Mouse (Mus musculus): ENCODE results near the gene Olfr877. TPM values are rescaled to one million over a fixed set of nuclear protein-coding genes. Genes with fewer than 3 reads are reported as not detected.

Olfr877 gene
- 0.20 TPM for polyA plus RNA-seq (2014; fragmentation: Illumina TruSeq; extraction: RNeasy Lipid Tissue Mini Kit (QIAGEN cat#74804))

GRCm38 (mm10) chr9:37853969-37854368 lies at the start of gene Olfr877:
Gene Olfr877, plus strand, starts transcription at chr9:37854269.

DNA sequence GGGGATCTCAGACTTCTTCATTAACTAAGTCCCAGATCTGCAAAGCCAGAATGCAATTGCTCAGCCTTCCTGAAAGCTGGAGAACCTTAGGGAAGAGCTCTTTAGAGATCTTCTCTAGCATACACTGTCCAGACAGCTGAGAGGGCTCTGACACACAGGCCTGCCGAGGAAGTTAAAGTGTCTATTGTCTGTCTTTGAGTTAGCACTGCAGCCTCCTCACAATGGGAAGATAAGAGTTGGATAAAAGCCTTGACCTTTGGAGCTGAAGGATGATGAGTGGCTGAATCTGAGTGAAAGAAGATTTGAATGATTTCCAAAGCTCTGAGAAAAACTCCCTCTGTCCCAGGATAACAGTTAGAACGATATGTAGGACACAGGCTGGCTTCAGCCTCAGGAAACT lies 42.6 kb downstream of the Olfr877 start, which contains the start of gene Olfr145:
Olfr145 (plus strand) TSS at position 64 of the 400 bp plus-strand sequence.

Other genes with a start within 250 kb of the Olfr877 start
- gene Spa17, start 240.5 kb upstream of the Olfr877 start, polyA plus RNA-seq (2014; fragmentation: Illumina TruSeq; extraction: RNeasy Lipid Tissue Mini Kit (QIAGEN cat#74804)) = 43.1 TPM
- 28.8 TPM for gene Tbrg1, start 197.0 kb upstream of the Olfr877 start, polyA plus RNA-seq (2014; fragmentation: Illumina TruSeq; extraction: RNeasy Lipid Tissue Mini Kit (QIAGEN cat#74804))
- gene Panx3, start 185.0 kb upstream of the Olfr877 start, polyA plus RNA-seq (2014; fragmentation: Illumina TruSeq; extraction: RNeasy Lipid Tissue Mini Kit (QIAGEN cat#74804)) = not detected
- gene Olfr160, start 138.0 kb upstream of the Olfr877 start, polyA plus RNA-seq (2014; fragmentation: Illumina TruSeq; extraction: RNeasy Lipid Tissue Mini Kit (QIAGEN cat#74804)) = not detected
- not detected for gene Olfr874, start 109.2 kb upstream of the Olfr877 start, polyA plus RNA-seq (2014; fragmentation: Illumina TruSeq; extraction: RNeasy Lipid Tissue Mini Kit (QIAGEN cat#74804))
- gene Olfr875, start 82.4 kb upstream of the Olfr877 start, polyA plus RNA-seq (2014; fragmentation: Illumina TruSeq; extraction: RNeasy Lipid Tissue Mini Kit (QIAGEN cat#74804)) = not detected
- gene Olfr876, start 51.2 kb upstream of the Olfr877 start, polyA plus RNA-seq (2014; fragmentation: Illumina TruSeq; extraction: RNeasy Lipid Tissue Mini Kit (QIAGEN cat#74804)) = not detected
- gene Olfr145, start 42.5 kb downstream of the Olfr877 start, polyA plus RNA-seq (2014; fragmentation: Illumina TruSeq; extraction: RNeasy Lipid Tissue Mini Kit (QIAGEN cat#74804)) = not detected
- 0.51 TPM for gene Olfr878, start 63.6 kb downstream of the Olfr877 start, polyA plus RNA-seq (2014; fragmentation: Illumina TruSeq; extraction: RNeasy Lipid Tissue Mini Kit (QIAGEN cat#74804))
- not detected for gene Olfr881, start 137.6 kb downstream of the Olfr877 start, polyA plus RNA-seq (2014; fragmentation: Illumina TruSeq; extraction: RNeasy Lipid Tissue Mini Kit (QIAGEN cat#74804))
- not detected for gene Olfr883, start 171.5 kb downstream of the Olfr877 start, polyA plus RNA-seq (2014; fragmentation: Illumina TruSeq; extraction: RNeasy Lipid Tissue Mini Kit (QIAGEN cat#74804))
- not detected for gene Olfr884, start 192.3 kb downstream of the Olfr877 start, polyA plus RNA-seq (2014; fragmentation: Illumina TruSeq; extraction: RNeasy Lipid Tissue Mini Kit (QIAGEN cat#74804))
- not detected for gene Olfr885, start 207.1 kb downstream of the Olfr877 start, polyA plus RNA-seq (2014; fragmentation: Illumina TruSeq; extraction: RNeasy Lipid Tissue Mini Kit (QIAGEN cat#74804))
- not detected for gene Olfr887, start 229.8 kb downstream of the Olfr877 start, polyA plus RNA-seq (2014; fragmentation: Illumina TruSeq; extraction: RNeasy Lipid Tissue Mini Kit (QIAGEN cat#74804))